Mouse (Mus musculus): ENCODE measurements at regions not wholly inside any gene's neighbourhood (a gene's known extent, or its start where the extent isn't known, plus 50 kb on each side); places are given as distances from the start of the nearest gene placed in this dataset.

GRCm38 (mm10) chr4:87501791-87502190 lies 271.5 kb upstream of the Slc24a2 start:
- H3K4me3 ChIP-seq, result no peak overlapping the region
- H3K4me2 ChIP-seq, result no peak overlapping the region
- no peaks in the 10 kb centered on the region for H3K36me3 ChIP-seq
- H3K27me3 ChIP-seq (replicated peaks), result no peaks in the 10 kb centered on the region
- no peak for ATAC-seq
- H3K9ac ChIP-seq, result no peak overlapping the region
- no peaks in the 10 kb centered on the region for H3K4me1 ChIP-seq
- 76% methylated on average over 4 of the region's 4 CpGs for WGBS (ENCODE audit: insufficient replicate concordance)
- H3K9me3 ChIP-seq (replicated peaks), result no peaks in the 10 kb centered on the region
- no peak overlapping the region for H3K27ac ChIP-seq

DNA sequence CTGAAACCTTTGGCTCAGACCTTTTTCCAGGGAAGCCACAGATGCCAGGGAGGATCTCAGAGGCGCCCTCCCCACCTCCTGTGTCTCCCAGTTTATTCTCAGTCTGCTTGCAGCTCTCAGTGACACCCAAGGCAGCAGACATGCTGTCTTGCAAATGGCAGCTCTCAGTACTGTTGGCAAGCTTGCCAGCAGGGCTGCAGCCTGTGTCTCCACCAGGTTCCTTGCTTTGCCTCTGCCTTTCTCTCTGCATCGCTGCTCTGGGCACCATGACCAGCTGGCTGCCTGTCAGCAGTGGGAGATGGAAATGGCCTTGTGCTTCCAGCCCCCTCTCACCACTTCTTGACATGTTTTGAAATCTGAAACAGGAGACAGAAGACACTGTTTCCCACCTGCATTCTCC lies 270.2 kb upstream of the Slc24a2 start:
- Histone ChIP-seq H3K36me3 (no peaks in the 10 kb centered on the region), H3K4me1 (no peaks in the 10 kb centered on the region), H3K27me3 (replicated peaks) (no peaks in the 10 kb centered on the region), H3K9me3 (replicated peaks) (no peaks in the 10 kb centered on the region), H3K27ac (no peak overlapping the region), H3K4me3 (no peak overlapping the region), H3K9ac (no peak overlapping the region), H3K4me2 (no peak overlapping the region)
- ATAC-seq, result no peak
- WGBS (ENCODE audit: insufficient replicate concordance), result 60% methylated on average over 2 of the region's 2 CpGs

DNA sequence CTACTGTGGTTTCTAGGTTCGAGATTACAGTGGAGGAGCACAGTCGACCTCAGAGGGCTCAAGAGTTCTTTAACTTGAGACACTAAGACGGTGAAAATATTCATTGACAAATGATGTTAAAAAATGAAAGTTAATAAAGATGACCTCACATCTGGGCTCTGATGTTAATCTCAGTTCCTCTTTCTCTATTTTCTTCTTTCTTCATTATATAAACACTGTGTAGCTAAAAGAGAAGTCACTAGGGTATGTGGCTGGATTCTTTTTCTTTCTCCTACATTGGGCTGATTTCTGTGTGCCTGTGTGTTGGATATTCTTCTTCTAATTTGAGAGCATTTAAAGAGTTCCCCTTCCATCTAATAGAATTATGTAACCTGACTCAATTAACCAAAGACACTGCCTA lies 257.5 kb upstream of the Slc24a2 start:
- WGBS (ENCODE audit: insufficient replicate concordance), result 67% methylated on average over 3 of the region's 3 CpGs
- no peaks in the 10 kb centered on the region for H3K9me3 ChIP-seq (replicated peaks)
- no peak overlapping the region for H3K9ac ChIP-seq
- H3K36me3 ChIP-seq, result no peaks in the 10 kb centered on the region
- H3K4me1 ChIP-seq, result no peaks in the 10 kb centered on the region
- no peak for ATAC-seq
- no peak overlapping the region for H3K4me2 ChIP-seq
- no peak overlapping the region for H3K27ac ChIP-seq
- no peak overlapping the region for H3K4me3 ChIP-seq
- no peaks in the 10 kb centered on the region for H3K27me3 ChIP-seq (replicated peaks)

DNA sequence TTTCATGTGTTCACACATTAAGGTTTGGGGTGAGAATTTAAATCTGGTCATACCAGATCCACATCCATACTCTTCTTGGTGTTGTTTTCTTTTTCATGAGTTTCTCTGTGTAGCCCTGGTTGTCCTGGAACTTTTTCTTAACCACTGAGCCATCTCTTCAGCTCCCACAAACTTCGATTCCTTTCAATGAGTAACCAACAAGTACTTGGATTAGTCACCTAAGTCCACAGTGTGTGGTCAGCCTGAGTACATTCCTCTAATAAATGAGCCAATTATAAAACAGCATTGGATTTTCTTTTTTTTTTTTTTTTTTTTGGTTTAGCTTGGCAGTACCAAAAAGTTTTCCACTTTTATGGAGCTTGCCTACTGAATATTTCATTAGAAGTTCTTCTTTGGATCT lies 245.3 kb upstream of the Slc24a2 start:
- no peak overlapping the region for H3K4me3 ChIP-seq
- H3K9me3 ChIP-seq (replicated peaks), result no peaks in the 10 kb centered on the region
- H3K4me1 ChIP-seq, result no peaks in the 10 kb centered on the region
- no peak overlapping the region for H3K27ac ChIP-seq
- WGBS (ENCODE audit: insufficient replicate concordance), result 53% methylated on average over 1 of the region's 1 CpGs
- ATAC-seq, result no peak
- no peaks in the 10 kb centered on the region for H3K27me3 ChIP-seq (replicated peaks)
- H3K36me3 ChIP-seq, result no peaks in the 10 kb centered on the region
- no peak overlapping the region for H3K4me2 ChIP-seq
- no peak overlapping the region for H3K9ac ChIP-seq

DNA sequence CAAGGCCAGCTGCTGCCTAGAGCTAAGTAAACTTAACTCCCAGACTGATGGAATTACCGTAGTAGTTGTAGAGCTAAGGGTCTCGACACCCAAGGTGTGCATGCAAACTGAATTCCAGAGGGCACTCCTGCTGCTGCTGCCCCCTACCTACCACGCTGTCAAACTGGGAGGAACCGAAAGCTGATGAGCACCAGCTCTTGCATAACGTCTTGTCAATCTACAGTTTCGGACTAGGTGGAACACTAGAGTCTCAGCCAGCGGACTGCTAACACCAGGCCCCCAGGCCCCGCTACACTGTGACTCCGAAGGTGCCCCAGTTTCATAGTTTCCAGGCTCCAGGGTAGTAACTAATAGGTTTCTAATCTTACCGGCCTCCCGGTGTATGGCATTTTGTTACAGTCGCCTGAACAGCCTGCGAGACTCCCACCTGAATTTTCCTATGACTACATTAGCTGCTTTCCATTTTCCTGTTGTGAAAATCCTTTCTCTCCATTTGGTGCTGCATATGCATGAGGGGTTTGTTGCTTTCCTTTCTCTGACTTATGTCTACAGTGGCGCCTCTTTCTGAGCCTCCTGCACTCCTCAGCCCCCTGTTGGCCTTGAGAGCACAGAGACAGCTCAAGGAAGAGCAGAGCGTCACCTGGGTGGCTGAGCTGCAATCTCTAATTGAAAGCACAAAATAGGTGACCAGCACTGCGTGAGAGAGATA lies 243.2 kb upstream of the Slc24a2 start:
- no peak overlapping the region for H3K27ac ChIP-seq
- no peak overlapping the region for H3K4me3 ChIP-seq
- H3K9me3 ChIP-seq (replicated peaks), result no peaks in the 10 kb centered on the region
- 75% methylated on average over 16 of the region's 16 CpGs for WGBS (ENCODE audit: insufficient replicate concordance)
- H3K4me1 ChIP-seq, result no peaks in the 10 kb centered on the region
- no peak overlapping the region for H3K9ac ChIP-seq
- no peak overlapping the region for H3K4me2 ChIP-seq
- H3K36me3 ChIP-seq, result no peaks in the 10 kb centered on the region
- no peaks in the 10 kb centered on the region for H3K27me3 ChIP-seq (replicated peaks)
- ATAC-seq, result no peak

- Histone ChIP-seq H3K27ac (no peak overlapping the region), H3K36me3 (no peaks in the 10 kb centered on the region), H3K27me3 (replicated peaks) (no peaks in the 10 kb centered on the region), H3K4me1 (no peaks in the 10 kb centered on the region), H3K4me3 (no peak overlapping the region), H3K9me3 (replicated peaks) (no peaks in the 10 kb centered on the region), H3K9ac (no peak overlapping the region), H3K4me2 (no peak overlapping the region)
- 65% methylated on average over 1 of the region's 1 CpGs for WGBS (ENCODE audit: insufficient replicate concordance)
- no peak for ATAC-seq
Observed at GRCm38 (mm10) chr4:87472787-87473186, 242.5 kb upstream of the Slc24a2 start.

GRCm38 (mm10) chr4:87471385-87471784 lies 241.1 kb upstream of the Slc24a2 start:
- Histone ChIP-seq H3K4me3 (no peak overlapping the region), H3K27me3 (replicated peaks) (no peaks in the 10 kb centered on the region), H3K36me3 (no peaks in the 10 kb centered on the region), H3K27ac (no peak overlapping the region), H3K9ac (no peak overlapping the region), H3K4me1 (no peaks in the 10 kb centered on the region), H3K9me3 (replicated peaks) (no peaks in the 10 kb centered on the region), H3K4me2 (no peak overlapping the region)
- WGBS (ENCODE audit: insufficient replicate concordance), result 61% methylated on average over 5 of the region's 5 CpGs
- ATAC-seq, result no peak

GRCm38 (mm10) chr4:87467600-87467999 lies 237.3 kb upstream of the Slc24a2 start:
- H3K36me3 ChIP-seq, result no peaks in the 10 kb centered on the region
- H3K9ac ChIP-seq, result no peak overlapping the region
- no peak overlapping the region for H3K27ac ChIP-seq
- no peak overlapping the region for H3K4me3 ChIP-seq
- no peaks in the 10 kb centered on the region for H3K4me1 ChIP-seq
- no peaks in the 10 kb centered on the region for H3K9me3 ChIP-seq (replicated peaks)
- H3K27me3 ChIP-seq (replicated peaks), result no peaks in the 10 kb centered on the region
- no peak for ATAC-seq
- H3K4me2 ChIP-seq, result no peak overlapping the region

DNA sequence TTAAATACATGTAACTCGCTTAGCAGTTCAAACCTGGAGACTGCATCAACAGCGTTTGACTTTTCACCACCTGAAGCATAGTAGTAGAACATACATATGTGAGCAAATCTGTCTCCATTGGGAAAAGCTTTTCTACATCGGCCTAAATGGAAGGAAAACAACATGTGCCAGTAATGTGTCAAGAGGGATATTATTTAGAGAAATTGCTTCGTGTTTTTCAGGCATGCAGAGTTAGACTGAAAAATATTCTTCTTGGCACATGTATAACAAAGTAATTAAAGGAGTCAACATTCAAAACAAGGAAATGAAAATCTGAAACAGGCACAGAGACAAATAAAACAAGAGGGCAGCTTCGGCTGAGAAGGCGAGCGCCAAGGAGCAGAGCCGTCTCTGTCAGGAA lies 236.7 kb upstream of the Slc24a2 start:
- Histone ChIP-seq H3K9ac (no peak overlapping the region), H3K9me3 (replicated peaks) (no peaks in the 10 kb centered on the region), H3K27me3 (replicated peaks) (no peaks in the 10 kb centered on the region), H3K4me3 (no peak overlapping the region), H3K4me1 (no peaks in the 10 kb centered on the region), H3K4me2 (no peak overlapping the region), H3K27ac (no peak overlapping the region), H3K36me3 (no peaks in the 10 kb centered on the region)
- no peak for ATAC-seq
- WGBS (ENCODE audit: insufficient replicate concordance), result 72% methylated on average over 8 of the region's 8 CpGs

GRCm38 (mm10) chr4:87461181-87461912 lies 231.1 kb upstream of the Slc24a2 start:
- H3K36me3 ChIP-seq, result no peaks in the 10 kb centered on the region
- H3K9me3 ChIP-seq (replicated peaks), result no peaks in the 10 kb centered on the region
- no peak overlapping the region for H3K4me2 ChIP-seq
- 68% methylated on average over 7 of the region's 7 CpGs for WGBS (ENCODE audit: insufficient replicate concordance)
- H3K4me1 ChIP-seq, result no peaks in the 10 kb centered on the region
- H3K27me3 ChIP-seq (replicated peaks), result no peaks in the 10 kb centered on the region
- H3K9ac ChIP-seq, result no peak overlapping the region
- no peak overlapping the region for H3K27ac ChIP-seq
- H3K4me3 ChIP-seq, result no peak overlapping the region
- no peak for ATAC-seq

- ATAC-seq, result no peak
- Histone ChIP-seq H3K4me3 (no peak overlapping the region), H3K36me3 (no peaks in the 10 kb centered on the region), H3K4me1 (no peaks in the 10 kb centered on the region), H3K27me3 (replicated peaks) (no peaks in the 10 kb centered on the region), H3K9ac (no peak overlapping the region), H3K27ac (no peak overlapping the region), H3K4me2 (no peak overlapping the region), H3K9me3 (replicated peaks) (no peaks in the 10 kb centered on the region)
- 63% methylated on average over 5 of the region's 5 CpGs for WGBS (ENCODE audit: insufficient replicate concordance)
Observed at GRCm38 (mm10) chr4:87455863-87456578, 225.7 kb upstream of the Slc24a2 start.

- ATAC-seq, result no peak
- H3K4me1 ChIP-seq, result no peaks in the 10 kb centered on the region
- 10% methylated on average over 2 of the region's 2 CpGs for WGBS (ENCODE audit: insufficient replicate concordance)
Observed at GRCm38 (mm10) chr4:87452122-87452521, 221.8 kb upstream of the Slc24a2 start.

More at GRCm38 (mm10) chr4:87452122-87452521, 221.8 kb upstream of the Slc24a2 start:
- no peak overlapping the region for H3K4me2 ChIP-seq
- H3K9ac ChIP-seq, result no peak overlapping the region
- no peak overlapping the region for H3K4me3 ChIP-seq
- no peaks in the 10 kb centered on the region for H3K9me3 ChIP-seq (replicated peaks)
- no peaks in the 10 kb centered on the region for H3K27me3 ChIP-seq (replicated peaks)
- no peaks in the 10 kb centered on the region for H3K36me3 ChIP-seq
- H3K27ac ChIP-seq, result no peak overlapping the region

Data from liver, embryonic 12.5 days (tissue).